Mouse (Mus musculus) neural tube, postnatal 0 days (tissue): Measurements from ENCODE around the gene Olfr828. TPM values are rescaled to one million over a fixed set of nuclear protein-coding genes. Genes with fewer than 3 reads are reported as not detected.

Source experiments
- polyA plus RNA-seq: library from polyadenylated mRNA; unstranded; fragments of >200 nt; fragmentation: Nextera tagmentation; extraction: Ambion mirVana; gene quantifications from 2 replicates; pipeline ENCODE4 v1.2.1, GENCODE M21; 2015

Gene Olfr828
- polyA plus RNA-seq = not detected in 2 replicates

DNA sequence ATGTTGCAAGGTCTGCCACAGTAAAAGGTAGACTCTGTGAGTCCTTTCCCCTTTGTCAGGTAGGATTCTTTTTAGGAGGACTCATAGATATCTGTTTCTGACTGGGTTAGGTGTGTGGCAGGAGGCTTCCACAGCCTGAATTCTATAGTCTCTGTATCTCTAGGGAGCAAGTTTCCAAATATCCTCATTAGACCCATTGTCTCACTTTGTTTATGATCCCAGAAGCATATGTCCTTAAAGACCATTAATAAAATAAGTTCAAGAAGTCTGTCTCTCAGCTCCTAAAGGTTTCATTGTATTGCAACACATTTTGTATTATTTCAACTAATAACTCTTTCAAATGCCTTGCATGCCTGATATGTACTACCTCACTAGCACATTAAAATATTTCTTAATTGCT lies at the start of gene Olfr828:
Gene Olfr828 (minus strand): TSS at position 101 of the 400 bp plus-strand sequence.

DNA sequence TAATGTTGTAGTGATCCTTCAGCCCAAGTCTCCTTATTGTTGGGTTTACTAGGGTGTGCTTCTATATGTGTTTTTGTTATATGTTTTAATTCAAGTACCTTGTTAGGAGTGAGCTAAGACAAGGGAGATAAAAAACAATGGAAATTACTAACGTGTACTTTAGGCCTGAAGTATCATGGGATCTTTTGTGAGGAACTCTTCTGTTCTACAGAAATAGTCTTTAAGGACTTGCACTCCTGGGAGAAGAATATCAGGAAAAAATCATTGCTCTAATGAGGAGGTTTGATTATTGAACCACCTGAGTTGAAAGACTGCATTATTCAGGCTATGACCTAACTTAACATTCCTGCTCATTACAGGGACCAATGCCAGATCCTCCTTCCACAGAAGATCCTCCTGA lies 35.3 kb upstream of the Olfr828 start, which contains the start of gene Olfr829:
Gene Olfr829 (plus strand): TSS at position 301 of the 400 bp plus-strand sequence.

Other genes starting within 250 kb of the Olfr828 start
- not detected in 2 replicates for gene Muc16, start 145.0 kb downstream of the Olfr828 start, polyA plus RNA-seq
- gene Olfr24, start 55.5 kb downstream of the Olfr828 start, polyA plus RNA-seq = not detected in 2 replicates
- not detected in 2 replicates for gene Olfr829, start 35.4 kb upstream of the Olfr828 start, polyA plus RNA-seq
- gene Olfr830, start 55.2 kb upstream of the Olfr828 start, polyA plus RNA-seq = not detected in 2 replicates
- gene Olfr832, start 117.6 kb upstream of the Olfr828 start, polyA plus RNA-seq = not detected in 2 replicates
- gene Olfr834, start 168.5 kb upstream of the Olfr828 start, polyA plus RNA-seq = not detected in 2 replicates
- gene Olfr835, start 213.2 kb upstream of the Olfr828 start, polyA plus RNA-seq = not detected in 2 replicates